Mouse (Mus musculus) olfactory bulb, adult 2 months (tissue): ENCODE measurements around the gene Vamp5. TPM values are rescaled to one million over a fixed set of nuclear protein-coding genes. Genes with fewer than 3 reads are reported as not detected.

Experiments
- H3K27ac ChIP-seq: fragments of 200-500 bp; 2 replicates; pipeline ENCODE4 v1.5.1; 2012; ENCODE audit warnings: low read depth, low read length; ENCODE audit not compliant: insufficient read depth
- H3K4me1 ChIP-seq: fragments of 200-500 bp; 2 replicates; pipeline ENCODE4 v1.6.1; 2012; ENCODE audit warnings: low read length; ENCODE audit not compliant: control insufficient read depth, insufficient read depth
- H3K4me3 ChIP-seq: fragments of 200-500 bp; 2 replicates; pipeline ENCODE4 v1.5.1; 2012; ENCODE audit warnings: mild to moderate bottlenecking, low read depth, low read length, moderate library complexity; ENCODE audit not compliant: insufficient read depth
- CTCF ChIP-seq: fragments of 200-500 bp; IDR thresholded peaks from 2 replicates; pipeline ENCODE4 v1.5.1; 2012; ENCODE audit warnings: low read depth, mild to moderate bottlenecking, low read length, moderate library complexity; ENCODE audit not compliant: insufficient read depth
- POLR2A ChIP-seq: fragments of 200-500 bp; IDR thresholded peaks from 2 replicates; pipeline ENCODE4 v1.6.1; 2012; ENCODE audit warnings: mild to moderate bottlenecking, low read depth, low read length, moderate library complexity; ENCODE audit not compliant: insufficient read depth
- WGBS: fragments of 180-500 bp; shearing (Covaris S2); methylation state at CpG from one replicate; pipeline ENCODE4 v1.1.7; 2018; 5-methylcytosine and 5-hydroxymethylcytosine counted together
- polyA plus RNA-seq: library from polyadenylated mRNA; stranded (reverse); fragments of >200 nt; gene quantifications from 2 replicates; pipeline ENCODE4 v1.2.4, GENCODE M21; 2012; ENCODE audit warnings: low replicate concordance; ENCODE audit not compliant: missing spikeins, insufficient read depth, insufficient read length

The Vamp5 gene
- polyA plus RNA-seq, 1 experiment: not detected

- 90% methylated on average over 5 of the region's 5 CpGs for WGBS
- H3K27ac ChIP-seq: no peak overlapping the region
- no peak for TF ChIP-seq CTCF
- TF ChIP-seq POLR2A: no peak
- peaks cover 15% of the 10 kb centered on the region for H3K4me1 ChIP-seq
- H3K4me3 ChIP-seq: no peak overlapping the region
Observed at GRCm38 (mm10) chr6:72392341-72392740, 12.1 kb upstream of the Vamp5 start.

GRCm38 (mm10) chr6:72390795-72391521, 10.7 kb upstream of the Vamp5 start:
- WGBS: 29% methylated on average over 12 of the region's 12 CpGs

GRCm38 (mm10) chr6:72389941-72390771, 9.9 kb upstream of the Vamp5 start, which contains the start of gene Vamp8:
TSS of gene Vamp8 (minus strand) at chr6:72390703.
- 4% methylated on average over 33 of the region's 33 CpGs for WGBS
- Histone ChIP-seq H3K4me1 (peaks cover 15% of the 10 kb centered on the region), H3K4me3 (peak within 1 kb of the TSS; percentile 43), H3K27ac (peak within 1 kb of the TSS; percentile 42; the same call in 1 of the 2 replicates)
- no peak for TF ChIP-seq CTCF
- no peak for TF ChIP-seq POLR2A

More at GRCm38 (mm10) chr6:72390795-72391521, 10.7 kb upstream of the Vamp5 start:
- Histone ChIP-seq H3K27ac (no peak overlapping the region), H3K4me1 (peaks cover 15% of the 10 kb centered on the region), H3K4me3 (no peak overlapping the region)
- no peak for TF ChIP-seq POLR2A
- no peak for TF ChIP-seq CTCF

DNA sequence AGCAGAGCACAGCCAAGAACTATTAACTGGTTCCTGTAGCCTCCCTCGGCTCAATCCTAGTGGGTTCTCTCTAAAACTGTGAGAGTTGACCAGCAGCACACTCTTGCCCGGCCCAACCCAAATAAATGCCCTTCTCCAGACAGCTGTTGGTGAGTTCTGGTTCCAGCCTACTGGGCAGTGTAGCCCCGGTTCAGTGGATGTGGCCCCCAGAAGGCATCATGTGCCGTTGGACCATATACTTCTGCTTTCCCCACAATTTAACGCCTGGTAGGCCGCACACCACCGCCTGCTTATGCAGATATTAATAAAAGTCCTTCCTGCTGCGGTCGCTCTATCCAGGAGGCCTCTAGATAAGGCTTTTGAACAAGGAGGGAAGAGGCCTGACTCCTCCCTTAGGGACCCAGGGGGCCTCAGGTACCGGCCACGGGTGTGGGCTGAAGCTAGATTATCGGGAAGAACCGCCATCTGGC, 9.2 kb upstream of the Vamp5 start:
- Histone ChIP-seq H3K4me3 (peak overlapping the region; percentile 43), H3K4me1 (peaks cover 15% of the 10 kb centered on the region), H3K27ac (0 out of 2 replicates have a peak overlapping the region, but pooled peaks have one; percentile 23)
- TF ChIP-seq CTCF (no peak), POLR2A (no peak)
- WGBS: 45% methylated on average over 13 of the region's 13 CpGs

GRCm38 (mm10) chr6:72388791-72389329, 8.6 kb upstream of the Vamp5 start:
- H3K27ac ChIP-seq: no peak overlapping the region
- TF ChIP-seq POLR2A (no peak), CTCF (no peak)
- 95% methylated on average over 6 of the region's 6 CpGs for WGBS
- no peak overlapping the region for H3K4me3 ChIP-seq
- H3K4me1 ChIP-seq: peaks cover 15% of the 10 kb centered on the region

GRCm38 (mm10) chr6:72388266-72388665, 8.0 kb upstream of the Vamp5 start:
- 73% methylated on average over 10 of the region's 10 CpGs for WGBS
- no peak overlapping the region for H3K4me3 ChIP-seq
- peaks cover 15% of the 10 kb centered on the region for H3K4me1 ChIP-seq
- no peak for TF ChIP-seq POLR2A
- no peak for TF ChIP-seq CTCF
- no peak overlapping the region for H3K27ac ChIP-seq

GRCm38 (mm10) chr6:72387816-72388215, 7.5 kb upstream of the Vamp5 start:
- TF ChIP-seq CTCF (no peak), POLR2A (no peak)
- 88% methylated on average over 3 of the region's 3 CpGs for WGBS
- Histone ChIP-seq H3K4me3 (no peak overlapping the region), H3K27ac (no peak overlapping the region), H3K4me1 (peaks cover 15% of the 10 kb centered on the region)

DNA sequence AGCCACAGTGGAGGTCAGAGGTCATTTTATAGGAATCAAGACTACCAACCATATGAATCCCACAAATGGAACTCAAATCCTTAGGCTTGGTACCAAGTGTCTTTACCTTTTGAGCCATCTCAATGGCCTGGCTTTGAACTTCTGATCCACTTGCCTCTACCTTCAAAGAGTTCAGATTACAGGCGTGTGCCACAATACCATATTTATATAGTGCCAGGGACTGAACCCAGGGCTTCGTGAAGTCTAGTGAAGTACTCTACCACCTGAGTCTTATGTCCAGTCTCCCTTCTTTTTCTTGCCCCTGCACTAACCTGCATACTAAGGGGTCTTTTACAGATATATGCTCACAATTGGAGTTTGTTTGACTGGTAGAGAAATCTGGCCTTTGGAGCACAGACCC, 6.3 kb upstream of the Vamp5 start:
- no peak for TF ChIP-seq POLR2A
- no peak for TF ChIP-seq CTCF
- Histone ChIP-seq H3K4me1 (peaks cover 15% of the 10 kb centered on the region), H3K4me3 (no peak overlapping the region), H3K27ac (no peak overlapping the region)
- 92% methylated on average over 2 of the region's 2 CpGs for WGBS
